Mouse (Mus musculus): ENCODE measurements around the gene BC051019. TPM values are rescaled to one million over a fixed set of nuclear protein-coding genes. Genes with fewer than 3 reads are reported as not detected.

Gene BC051019
- total RNA-seq (2014; rRNA removed) (0.68 TPM in 1 of 2 replicates, not detected in the other), polyA plus RNA-seq (2015; fragmentation: Nextera tagmentation; extraction: Ambion mirVana) (0.63 and 0.67 TPM in 2 replicates)

GRCm38 (mm10) chr7:109723697-109724096, at the start of gene BC051019:
Gene BC051019 (minus strand): TSS chr7:109723850.
- ATAC-seq (no peak), DNase-seq (ENCODE audit: low spot score) (no peak)
- Histone ChIP-seq H3K27ac (no peak within 1 kb of the TSS), H3K27me3 (ENCODE audit: insufficient read depth, low read length) (no peaks in the 10 kb centered on the region), H3K4me1 (ENCODE audit: insufficient read depth, low read length) (no peaks in the 10 kb centered on the region), H3K9me3 (ENCODE audit: low read length) (no peaks in the 10 kb centered on the region), H3K4me3 (ENCODE audit: low read length) (no peak within 1 kb of the TSS), H3K4me2 (ENCODE audit: low read depth, low read length) (no peak within 1 kb of the TSS), H3K36me3 (ENCODE audit: insufficient read depth, low read length) (no peaks in the 10 kb centered on the region), H3K9ac (replicated peaks; ENCODE audit: low read length) (no peak within 1 kb of the TSS)
- 93% methylated on average over 5 of the region's 5 CpGs for WGBS
- no peak for TF ChIP-seq CTCF (IDR thresholded peaks at IDR 0.05; ENCODE audit: low read depth)

DNA sequence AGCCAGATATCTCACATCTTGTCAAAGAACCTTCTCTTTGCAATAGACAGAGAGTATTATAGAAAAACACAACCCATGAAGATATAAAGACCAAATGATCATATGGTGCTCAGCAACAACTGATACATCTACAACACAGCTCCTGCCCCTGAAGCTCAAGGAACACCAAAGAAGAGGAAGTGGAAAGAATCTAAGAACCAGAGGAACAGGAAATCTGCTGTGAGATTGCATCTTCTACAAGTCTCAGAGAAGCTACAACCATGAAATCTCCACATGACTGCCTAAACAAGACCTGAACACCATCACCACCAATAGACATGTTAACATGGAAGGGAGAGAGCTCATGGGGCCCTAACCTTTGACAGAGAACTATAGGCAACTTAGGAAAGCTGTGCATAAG, 48.6 kb upstream of the BC051019 start:
- Histone ChIP-seq H3K4me3 (ENCODE audit: low read length) (no peak overlapping the region), H3K9me3 (ENCODE audit: low read length) (no peaks in the 10 kb centered on the region), H3K27me3 (ENCODE audit: insufficient read depth, low read length) (no peaks in the 10 kb centered on the region), H3K4me1 (ENCODE audit: insufficient read depth, low read length) (no peaks in the 10 kb centered on the region), H3K9ac (replicated peaks; ENCODE audit: low read length) (no peak overlapping the region), H3K4me2 (ENCODE audit: low read depth, low read length) (no peak overlapping the region), H3K27ac (no peak overlapping the region), H3K36me3 (ENCODE audit: insufficient read depth, low read length) (no peaks in the 10 kb centered on the region)
- ATAC-seq (no peak), DNase-seq (ENCODE audit: low spot score) (no peak)
- TF ChIP-seq CTCF (IDR thresholded peaks at IDR 0.05; ENCODE audit: low read depth), result no peak

DNA sequence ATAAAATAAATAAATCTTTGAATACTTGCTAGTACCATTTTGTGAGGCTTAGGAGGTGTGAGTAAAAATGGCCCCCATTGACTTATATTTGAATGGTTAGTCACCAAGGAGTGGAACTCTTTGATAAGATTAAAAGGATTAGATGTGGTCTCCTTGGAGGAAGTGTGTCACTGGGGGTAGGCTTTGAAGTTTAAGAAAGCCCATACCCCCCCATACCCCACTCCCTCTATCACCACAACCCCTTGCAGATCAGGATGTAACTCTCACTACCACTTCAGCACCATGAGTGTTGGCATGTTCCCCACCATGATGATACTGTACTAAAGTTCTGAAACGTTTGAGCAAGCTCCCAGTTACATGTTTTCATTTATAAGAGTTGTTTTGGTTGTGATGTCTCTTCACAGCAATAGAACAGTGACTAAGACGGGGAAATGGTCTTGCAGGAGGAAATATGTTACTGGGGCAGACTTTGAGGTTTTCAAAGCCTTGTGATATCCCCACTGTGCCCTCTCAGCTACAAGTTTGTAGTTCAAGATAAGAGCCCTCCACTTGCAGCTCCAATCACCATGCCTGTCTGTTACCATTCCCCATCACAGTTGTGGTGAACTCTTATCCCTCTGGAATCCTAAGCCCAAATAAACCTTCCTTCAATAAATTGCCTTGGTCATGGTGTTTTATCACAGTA, 45.2 kb upstream of the BC051019 start:
- Histone ChIP-seq H3K27me3 (ENCODE audit: insufficient read depth, low read length) (no peaks in the 10 kb centered on the region), H3K4me3 (ENCODE audit: low read length) (no peak overlapping the region), H3K9me3 (ENCODE audit: low read length) (no peaks in the 10 kb centered on the region), H3K9ac (replicated peaks; ENCODE audit: low read length) (no peak overlapping the region), H3K4me2 (ENCODE audit: low read depth, low read length) (no peak overlapping the region), H3K27ac (no peak overlapping the region), H3K4me1 (ENCODE audit: insufficient read depth, low read length) (no peaks in the 10 kb centered on the region), H3K36me3 (ENCODE audit: insufficient read depth, low read length) (no peaks in the 10 kb centered on the region)
- DNase-seq (ENCODE audit: low spot score) (no peak), ATAC-seq (no peak)
- WGBS, result 59% methylated on average over 2 of the region's 2 CpGs
- no peak for TF ChIP-seq CTCF (IDR thresholded peaks at IDR 0.05; ENCODE audit: low read depth)

DNA sequence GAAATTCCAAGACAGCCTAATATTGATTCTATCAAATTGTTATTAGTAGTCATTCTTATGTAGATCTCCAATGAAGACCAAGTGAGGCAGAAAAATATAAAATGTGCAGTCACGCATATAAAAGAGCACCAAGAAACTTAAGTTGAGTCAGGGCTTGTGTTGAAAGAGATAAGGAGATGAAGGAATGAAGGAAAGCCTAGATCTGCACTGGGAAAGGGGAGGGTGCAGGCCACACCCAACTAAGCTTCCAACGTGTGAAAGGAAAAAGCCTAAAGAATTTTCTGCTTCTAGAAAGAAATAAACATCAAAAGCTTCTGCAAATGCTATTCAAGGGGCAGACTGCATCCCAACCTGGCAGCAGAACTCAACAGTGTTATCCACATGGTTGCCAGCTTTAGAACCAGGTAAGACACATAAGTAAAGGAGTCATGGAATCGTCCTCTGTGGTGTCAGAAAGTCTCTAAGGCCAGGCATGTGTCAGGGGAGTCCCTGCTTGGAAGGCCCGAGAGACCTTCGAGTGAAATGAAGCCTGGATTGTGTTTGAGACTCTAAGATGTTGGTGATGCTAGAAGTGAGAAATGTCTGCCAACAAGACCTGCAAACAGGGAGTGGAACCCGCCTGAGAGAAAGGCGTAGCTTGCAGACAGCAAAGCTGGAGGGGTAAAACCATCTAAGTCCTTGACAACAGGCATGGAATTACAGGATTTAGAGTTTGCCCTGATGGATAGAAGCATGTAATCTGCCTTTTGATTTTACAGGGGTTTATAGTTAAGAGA, 44.1 kb upstream of the BC051019 start:
- no peak overlapping the region for H3K4me2 ChIP-seq (ENCODE audit: low read depth, low read length)
- no peaks in the 10 kb centered on the region for H3K4me1 ChIP-seq (ENCODE audit: insufficient read depth, low read length)
- H3K9me3 ChIP-seq (ENCODE audit: low read length), result no peaks in the 10 kb centered on the region
- TF ChIP-seq CTCF (IDR thresholded peaks at IDR 0.05; ENCODE audit: low read depth), result no peak
- 89% methylated on average over 7 of the region's 7 CpGs for WGBS
- H3K36me3 ChIP-seq (ENCODE audit: insufficient read depth, low read length), result no peaks in the 10 kb centered on the region
- DNase-seq (ENCODE audit: low spot score), result no peak
- no peak overlapping the region for H3K27ac ChIP-seq
- no peak for ATAC-seq
- no peak overlapping the region for H3K9ac ChIP-seq (replicated peaks; ENCODE audit: low read length)
- H3K4me3 ChIP-seq (ENCODE audit: low read length), result no peak overlapping the region
- no peaks in the 10 kb centered on the region for H3K27me3 ChIP-seq (ENCODE audit: insufficient read depth, low read length)

- DNase-seq (ENCODE audit: low spot score) (no peak), ATAC-seq (no peak)
- Histone ChIP-seq H3K27ac (no peak overlapping the region), H3K9me3 (ENCODE audit: low read length) (no peaks in the 10 kb centered on the region), H3K27me3 (ENCODE audit: insufficient read depth, low read length) (no peaks in the 10 kb centered on the region), H3K4me3 (ENCODE audit: low read length) (no peak overlapping the region), H3K4me2 (ENCODE audit: low read depth, low read length) (no peak overlapping the region), H3K36me3 (ENCODE audit: insufficient read depth, low read length) (no peaks in the 10 kb centered on the region), H3K4me1 (ENCODE audit: insufficient read depth, low read length) (no peaks in the 10 kb centered on the region), H3K9ac (replicated peaks; ENCODE audit: low read length) (no peak overlapping the region)
- 65% methylated on average over 2 of the region's 2 CpGs for WGBS
- no peak for TF ChIP-seq CTCF (IDR thresholded peaks at IDR 0.05; ENCODE audit: low read depth)
Measured at GRCm38 (mm10) chr7:109764009-109764408, 40.4 kb upstream of the BC051019 start.

GRCm38 (mm10) chr7:109756291-109756690, 32.6 kb upstream of the BC051019 start:
- 94% methylated on average over 3 of the region's 3 CpGs for WGBS

More at GRCm38 (mm10) chr7:109756291-109756690, 32.6 kb upstream of the BC051019 start:
- Histone ChIP-seq H3K27ac (no peak overlapping the region), H3K4me3 (ENCODE audit: low read length) (no peak overlapping the region), H3K9ac (replicated peaks; ENCODE audit: low read length) (no peak overlapping the region), H3K27me3 (ENCODE audit: insufficient read depth, low read length) (no peaks in the 10 kb centered on the region), H3K4me2 (ENCODE audit: low read depth, low read length) (no peak overlapping the region), H3K9me3 (ENCODE audit: low read length) (no peaks in the 10 kb centered on the region), H3K36me3 (ENCODE audit: insufficient read depth, low read length) (no peaks in the 10 kb centered on the region), H3K4me1 (ENCODE audit: insufficient read depth, low read length) (peaks cover 1% of the 10 kb centered on the region; the same call in 1 of the 2 replicates)
- no peak for DNase-seq (ENCODE audit: low spot score)
- TF ChIP-seq CTCF (IDR thresholded peaks at IDR 0.05; ENCODE audit: low read depth), result no peak
- no peak for ATAC-seq

Measured in hindbrain, postnatal 0 days (tissue).